Mouse (Mus musculus): ENCODE data around the gene Sema3d. TPM values are rescaled to one million over a fixed set of nuclear protein-coding genes. Genes with fewer than 3 reads are reported as not detected.

Sema3d gene
- polyA plus RNA-seq, 1 experiment from 2014 or later: 1.7 TPM

- 12% methylated on average over 8 of the region's 8 CpGs for WGBS
- H3K36me3 ChIP-seq (ENCODE audit: control insufficient read depth, insufficient read depth, low read length): no peaks in the 10 kb centered on the region
- H3K4me3 ChIP-seq (replicated peaks; ENCODE audit: low read depth, low read length): no peak overlapping the region
- ATAC-seq (ENCODE audit: low FRiP score, low TSS enrichment): no peak
- no peaks in the 10 kb centered on the region for H3K27me3 ChIP-seq (ENCODE audit: control insufficient read depth, insufficient read depth, low read length)
- H3K9me3 ChIP-seq (ENCODE audit: control insufficient read depth, low read length): no peaks in the 10 kb centered on the region
- H3K27ac ChIP-seq (replicated peaks; ENCODE audit: low read depth, low read length): no peak overlapping the region
- DNase-seq: peak; percentile 42
- H3K4me2 ChIP-seq (ENCODE audit: low read length): peak overlapping the region; percentile 19; the same call in 1 of the 2 replicates
- 0 out of 2 replicates have a peak, but pooled peaks cover 5% of the 10 kb centered on the region for H3K4me1 ChIP-seq (ENCODE audit: control insufficient read depth, insufficient read depth, low read length)
- no peak overlapping the region for H3K9ac ChIP-seq (replicated peaks; ENCODE audit: low read length)
Measured at GRCm38 (mm10) chr5:12634227-12634980, 251.2 kb downstream of the Sema3d start.

- DNase-seq (no peak), ATAC-seq (ENCODE audit: low FRiP score, low TSS enrichment) (no peak)
- H3K9me3 ChIP-seq (ENCODE audit: control insufficient read depth, low read length): no peaks in the 10 kb centered on the region
- H3K4me1 ChIP-seq (ENCODE audit: control insufficient read depth, insufficient read depth, low read length): 0 out of 2 replicates have a peak, but pooled peaks cover 5% of the 10 kb centered on the region
- H3K9ac ChIP-seq (replicated peaks; ENCODE audit: low read length): no peak overlapping the region
- H3K36me3 ChIP-seq (ENCODE audit: control insufficient read depth, insufficient read depth, low read length): no peaks in the 10 kb centered on the region
- H3K4me2 ChIP-seq (ENCODE audit: low read length): no peak overlapping the region
- H3K4me3 ChIP-seq (replicated peaks; ENCODE audit: low read depth, low read length): no peak overlapping the region
- WGBS: 77% methylated on average over 7 of the region's 7 CpGs
- H3K27me3 ChIP-seq (ENCODE audit: control insufficient read depth, insufficient read depth, low read length): no peaks in the 10 kb centered on the region
- H3K27ac ChIP-seq (replicated peaks; ENCODE audit: low read depth, low read length): no peak overlapping the region
Measured at GRCm38 (mm10) chr5:12637763-12638468, 254.7 kb downstream of the Sema3d start.

All from midbrain, embryonic 14.5 days (tissue).